Mouse (Mus musculus) testis, postnatal 10 days (tissue): ENCODE data around the gene Rps2.
"Not testable (repeated sequence)": the region's sequence is repeated elsewhere in the genome, so short reads cannot be mapped to it uniquely, and the experiment has no call there.

Experiments used
- DNase-seq: peaks from one replicate; pipeline ENCODE4 v3.0.0; 2021; ENCODE audit warnings: low spot score

The Rps2 gene

DNA sequence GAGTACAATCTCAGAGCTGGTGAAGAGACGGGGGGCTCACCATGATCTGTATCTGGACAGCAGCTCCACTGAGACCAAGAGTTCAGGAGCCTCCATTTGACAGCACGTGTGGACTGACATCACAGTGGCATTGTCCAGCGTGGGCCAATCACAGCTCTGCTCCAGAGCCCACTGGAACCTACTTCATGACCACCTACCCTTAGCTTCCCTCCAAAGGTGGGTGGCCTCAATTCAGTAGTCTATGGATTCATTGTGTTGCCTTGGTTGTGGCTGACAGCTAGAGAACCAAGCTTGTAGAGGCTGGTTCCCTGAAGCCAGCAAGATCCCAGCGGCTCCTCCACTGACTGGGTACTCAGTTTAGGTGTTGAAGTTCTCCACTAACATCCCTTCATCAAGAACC, at the start of gene Rps2, which contains the start of gene Rnf151:
Rps2 (plus strand) TSS at position 174 of the 400 bp plus-strand sequence.
Rnf151 (minus strand) TSS at position 121 of the 400 bp plus-strand sequence.
- DNase-seq: peak; percentile 40

DNA sequence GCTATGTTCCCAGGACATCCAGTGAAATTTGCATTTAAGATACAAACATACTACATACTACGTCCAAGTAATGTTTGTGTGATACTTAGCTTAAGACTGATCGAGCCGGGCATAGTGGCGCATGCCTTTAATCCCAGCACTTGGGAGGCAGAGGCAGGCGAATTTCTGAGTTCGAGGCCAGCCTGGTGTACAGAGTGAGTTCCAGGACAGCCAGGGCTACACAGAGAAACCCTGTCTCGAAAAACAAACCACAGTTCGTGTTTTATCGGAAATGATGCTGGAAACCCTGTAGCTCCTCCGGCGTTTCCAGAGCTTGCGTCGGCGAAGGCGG, 48.7 kb upstream of the Rps2 start:
- not testable (repeated sequence) for DNase-seq

DNA sequence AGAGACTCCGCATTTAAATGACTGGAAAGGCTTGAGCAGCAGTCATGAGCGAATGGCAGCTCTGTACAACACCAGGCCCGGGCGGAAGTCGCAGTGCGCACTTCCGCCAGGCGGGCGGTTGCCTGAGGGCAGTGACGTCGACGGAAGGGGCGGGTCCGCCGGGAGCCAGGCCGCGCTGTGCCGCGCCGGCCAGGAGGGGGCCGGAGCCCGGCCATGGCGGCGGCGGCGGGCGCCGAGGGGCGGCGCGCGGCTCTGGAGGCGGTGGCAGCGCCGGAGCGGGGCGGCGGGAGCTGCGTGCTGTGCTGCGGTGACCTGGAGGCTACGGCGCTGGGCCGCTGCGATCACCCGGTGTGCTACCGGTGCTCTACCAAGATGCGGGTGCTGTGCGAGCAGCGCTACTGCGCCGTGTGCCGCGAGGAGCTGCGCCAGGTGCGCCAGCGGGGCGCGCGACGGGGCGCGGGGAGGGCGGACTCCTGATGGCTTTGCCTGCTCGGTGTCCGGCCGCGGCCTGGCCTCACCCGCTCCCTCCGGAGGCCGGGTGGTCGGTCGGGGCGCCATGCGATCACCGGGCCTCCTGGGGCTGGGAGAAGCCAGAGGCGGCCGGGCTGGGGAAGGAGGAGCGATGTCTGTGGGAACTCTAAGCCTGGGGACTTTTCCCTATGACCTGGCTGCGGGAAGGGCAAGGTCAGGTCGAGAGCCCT, 48.2 kb upstream of the Rps2 start, which contains the start of gene Zfp598:
Zfp598 (plus strand) TSS at position 143 of the 701 bp plus-strand sequence.
- DNase-seq: peak; percentile 97

DNA sequence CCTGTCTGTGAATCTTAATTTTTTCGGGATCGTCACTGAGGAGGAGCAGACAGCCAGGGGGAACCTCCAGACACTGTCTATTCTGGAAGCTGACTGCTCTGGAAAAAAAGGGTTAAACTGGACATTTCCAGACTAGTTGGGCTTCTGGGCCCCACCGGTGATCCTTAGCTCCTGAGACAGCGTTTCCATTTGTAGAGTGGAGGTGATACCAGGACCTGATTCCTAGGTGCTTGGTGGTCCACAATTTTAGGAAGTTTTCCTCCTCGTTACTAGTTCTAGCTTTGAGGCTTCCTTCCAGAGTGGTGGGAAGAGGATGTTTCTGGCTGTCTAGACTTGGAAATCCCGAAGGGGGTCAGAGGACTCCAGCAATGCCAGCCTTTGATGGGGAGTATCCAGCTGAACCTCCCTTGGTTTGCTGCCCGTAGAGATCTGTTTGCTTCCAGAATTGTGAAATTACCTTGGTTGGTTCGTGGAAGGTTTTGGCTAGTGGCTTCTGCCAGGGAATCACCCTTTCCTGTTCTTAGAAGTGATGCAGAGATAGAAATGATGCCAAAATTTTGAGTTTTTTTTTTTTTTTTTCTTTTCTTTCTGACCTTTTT, 47.6 kb upstream of the Rps2 start:
- no peak for DNase-seq

DNA sequence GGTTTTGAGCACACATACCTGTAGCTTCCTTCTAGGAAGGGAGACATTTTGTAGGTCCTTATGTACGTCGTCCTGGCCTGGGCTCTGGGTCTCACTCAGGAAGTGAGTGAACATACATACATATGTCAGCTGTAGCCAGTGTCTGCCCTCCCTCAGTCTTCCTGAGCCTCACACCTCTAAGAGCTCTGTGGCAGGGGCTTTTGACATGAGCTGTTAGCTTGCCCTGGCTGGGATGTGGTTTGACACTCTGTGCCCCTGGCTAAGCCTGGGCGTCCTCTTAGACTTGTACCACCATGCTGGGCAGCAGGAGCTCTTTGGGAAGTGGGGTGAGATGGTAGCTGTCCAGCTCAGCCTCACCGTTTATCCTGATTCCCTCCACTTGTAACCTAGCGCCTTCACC, 46.6 kb upstream of the Rps2 start:
- no peak for DNase-seq

DNA sequence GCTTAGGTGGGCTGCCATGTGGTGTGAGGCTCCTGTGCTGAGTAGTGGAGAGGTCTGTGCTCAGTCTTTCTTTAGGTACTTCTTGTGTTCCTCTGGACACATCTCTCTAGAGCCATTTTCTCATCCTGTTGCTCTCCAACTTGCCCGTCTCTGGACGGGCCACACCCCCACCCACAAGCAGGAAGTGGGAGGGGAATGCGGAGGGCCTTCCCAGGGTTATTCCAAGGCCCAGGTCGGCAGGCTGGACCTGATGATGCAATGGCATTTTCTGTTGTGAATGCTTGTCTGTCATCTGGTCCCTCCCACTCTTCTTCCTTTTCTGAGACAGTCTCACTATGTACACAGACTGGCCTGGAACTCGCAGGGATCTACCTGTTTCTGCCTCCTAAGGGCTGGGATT, 45.8 kb upstream of the Rps2 start:
- no peak for DNase-seq

DNA sequence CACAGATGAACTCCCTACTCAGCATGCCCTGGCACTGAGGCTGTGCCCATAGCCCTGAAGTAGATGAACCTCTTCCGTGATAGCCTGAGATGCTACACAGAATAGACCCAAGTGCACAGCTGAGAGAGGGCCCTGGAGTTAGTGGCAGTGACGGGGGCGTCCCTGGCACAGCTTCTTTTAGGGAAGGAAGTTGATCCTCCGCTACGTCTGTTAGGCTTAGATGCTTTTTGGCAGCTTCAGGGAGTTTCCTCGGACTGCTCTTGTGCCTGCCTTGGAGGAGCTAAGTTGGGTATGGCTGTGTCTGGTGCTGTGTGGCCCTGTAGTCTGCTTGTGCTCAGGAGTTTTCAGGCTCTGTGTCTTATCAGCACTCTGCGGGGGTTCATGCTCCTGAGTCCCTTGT, 43.6 kb upstream of the Rps2 start:
- DNase-seq: no peak

DNA sequence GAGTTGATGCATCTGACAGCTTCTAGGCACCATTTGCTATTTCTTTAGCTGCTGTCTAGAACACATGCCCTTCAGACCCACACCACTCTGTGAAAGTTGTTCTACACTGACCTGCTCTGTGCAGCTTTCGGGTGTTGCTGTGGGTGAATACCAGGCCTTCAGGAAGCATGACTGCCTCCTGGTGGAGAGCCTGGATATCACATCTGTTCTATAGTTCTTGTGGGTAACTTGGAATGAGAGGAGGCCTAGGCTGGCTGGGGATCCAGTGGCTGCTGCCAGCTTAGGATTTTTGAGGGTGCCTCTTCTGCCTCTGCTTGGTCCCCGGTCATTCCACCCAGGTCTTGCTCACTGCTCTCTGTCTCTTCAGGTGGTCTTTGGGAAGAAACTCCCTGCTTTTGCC, 41.7 kb upstream of the Rps2 start:
- peak; percentile 84 for DNase-seq

DNA sequence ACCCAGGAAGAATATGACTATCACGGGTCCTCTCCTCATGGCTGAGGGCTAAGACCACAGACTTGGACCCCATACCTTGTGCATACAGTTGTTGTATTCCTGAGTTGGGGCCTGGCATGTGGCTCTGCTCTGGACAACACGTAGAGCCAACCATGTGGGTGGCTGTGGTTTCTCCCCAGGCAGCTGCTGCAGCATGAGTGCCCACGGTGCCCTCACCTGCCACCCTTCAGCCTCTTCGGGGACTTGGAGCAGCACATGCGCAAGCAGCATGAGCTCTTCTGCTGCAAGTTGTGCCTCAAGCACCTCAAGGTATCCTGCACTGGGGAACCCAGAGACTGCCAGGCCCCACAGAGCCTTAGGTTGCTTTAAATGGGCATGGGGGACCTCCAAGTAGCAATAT, 41.0 kb upstream of the Rps2 start:
- DNase-seq: no peak

DNA sequence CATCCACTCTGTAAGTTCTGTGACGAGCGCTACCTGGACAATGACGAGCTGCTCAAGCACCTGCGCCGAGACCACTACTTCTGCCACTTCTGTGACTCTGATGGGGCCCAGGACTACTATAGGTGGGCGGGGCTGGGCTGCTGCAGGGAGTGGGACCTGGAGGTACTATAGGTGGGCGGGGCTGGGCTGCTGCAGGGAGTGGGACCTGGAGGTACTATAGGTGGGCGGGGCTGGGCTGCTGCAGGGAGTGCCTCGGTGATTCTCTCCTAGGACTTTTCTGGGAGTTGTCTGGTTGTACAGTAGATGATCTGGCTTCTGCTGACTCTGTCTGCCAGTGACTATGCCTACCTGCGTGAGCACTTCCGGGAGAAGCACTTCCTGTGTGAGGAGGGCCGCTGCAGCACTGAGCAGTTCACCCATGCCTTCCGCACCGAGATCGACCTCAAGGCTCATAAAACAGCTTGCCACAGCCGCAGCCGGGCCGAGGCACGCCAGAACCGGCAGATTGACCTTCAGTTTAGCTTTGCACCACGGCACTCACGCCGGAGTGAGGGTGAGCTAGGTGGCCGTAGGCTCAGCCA, 40.3 kb upstream of the Rps2 start:
- DNase-seq: no peak

DNA sequence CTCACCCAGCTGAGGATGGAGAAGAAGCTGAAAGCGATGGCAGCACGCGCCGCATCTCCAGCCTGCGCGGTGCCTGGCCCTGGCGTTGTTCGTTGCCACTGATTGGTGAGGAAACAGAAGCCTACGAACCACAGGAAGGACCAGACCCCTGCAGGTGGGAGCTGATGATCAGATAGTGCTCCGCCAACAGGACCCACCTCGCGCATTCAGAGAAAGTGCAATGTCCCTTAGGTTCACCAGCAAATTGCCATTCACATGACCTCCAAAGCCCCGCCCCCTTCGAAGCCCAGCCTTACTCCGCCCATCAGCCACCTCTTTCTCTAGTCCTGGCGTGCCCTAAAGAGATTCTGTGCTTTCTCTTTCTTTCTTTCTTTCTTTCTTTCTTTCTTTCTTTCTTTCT, 31.4 kb upstream of the Rps2 start:
- peak; percentile 77 for DNase-seq

DNA sequence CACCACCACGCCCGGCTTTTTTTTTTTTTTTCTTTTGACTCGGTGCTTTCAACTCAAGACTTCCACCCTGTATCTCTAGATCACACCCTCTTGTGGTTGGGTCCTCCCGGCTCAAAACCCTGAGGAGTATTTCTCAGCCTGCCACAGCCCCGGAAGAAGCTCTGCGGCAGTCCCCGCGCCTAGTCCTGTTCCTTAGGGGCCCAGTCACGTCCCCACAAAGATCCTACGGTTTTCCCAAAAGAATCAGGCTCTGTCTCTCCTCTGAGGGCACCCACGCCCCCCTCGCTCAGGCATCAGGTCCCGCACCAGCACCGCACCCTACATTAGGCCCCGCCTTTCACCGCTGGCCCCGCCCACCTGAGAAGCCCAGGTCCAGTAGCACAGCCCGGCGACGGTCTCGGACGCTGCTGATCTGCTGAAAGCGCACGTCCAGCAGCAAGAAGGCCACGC, 30.7 kb upstream of the Rps2 start:
- DNase-seq: peak; percentile 82

DNA sequence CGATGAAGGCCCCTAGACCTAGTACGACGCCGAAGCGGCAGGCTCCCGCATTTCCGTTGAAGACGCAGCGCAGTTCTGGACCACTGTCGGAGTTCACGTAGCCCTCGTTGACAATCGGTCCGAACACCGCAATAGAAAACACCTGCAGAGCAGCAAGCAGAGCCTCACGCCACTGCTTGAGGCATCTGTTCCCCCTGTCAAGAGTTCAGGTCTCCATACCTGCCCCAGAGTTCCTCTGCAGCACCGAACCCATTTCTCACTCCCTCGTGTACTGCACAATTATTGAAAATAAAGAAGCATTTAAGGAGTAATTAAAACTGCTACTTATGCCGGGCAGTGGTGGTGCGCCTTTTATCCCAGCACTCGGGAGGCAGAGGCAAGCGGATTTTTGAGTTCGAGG, 30.3 kb upstream of the Rps2 start:
- no peak for DNase-seq

DNA sequence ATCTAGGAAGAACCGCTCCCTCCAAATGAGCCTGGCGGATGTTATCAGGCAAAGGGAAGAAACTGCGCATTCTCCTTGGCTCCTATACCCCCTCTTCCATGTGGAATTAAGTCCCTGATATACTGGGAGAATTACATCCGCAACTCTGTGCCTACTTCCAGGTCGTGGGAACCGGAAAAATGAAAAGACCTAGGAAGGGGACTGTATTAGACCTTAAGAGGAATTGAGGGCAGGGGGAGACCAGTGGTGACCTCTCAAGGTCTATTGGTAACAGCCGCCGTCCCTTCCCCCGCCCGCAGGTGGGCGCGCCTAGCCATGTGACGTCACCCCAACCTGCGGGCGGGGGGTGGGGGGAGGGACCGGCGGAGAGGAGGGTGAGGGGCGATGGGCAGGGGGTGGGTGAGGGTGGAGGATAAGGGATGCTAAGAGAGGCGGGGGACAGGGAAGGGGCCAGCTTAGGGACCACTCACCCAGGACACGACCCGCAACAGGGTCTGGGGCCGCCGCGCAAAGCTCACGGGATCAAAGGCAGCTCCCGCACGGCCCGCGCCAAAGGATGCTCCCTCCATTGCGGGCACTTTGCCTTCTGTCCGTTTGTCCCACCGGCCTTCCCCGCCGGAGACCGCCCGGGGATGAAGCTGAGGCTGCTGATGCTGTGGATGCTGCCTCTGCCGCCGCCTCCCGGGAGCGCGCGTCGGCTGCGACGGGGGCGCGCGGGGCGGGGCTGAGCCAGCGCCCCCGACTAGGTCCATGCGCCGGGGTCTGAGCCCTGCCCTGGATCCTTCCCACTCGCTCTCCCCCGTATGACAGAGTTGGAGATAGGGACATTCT, 28.4 kb upstream of the Rps2 start, which contains the start of gene Syngr3:
Syngr3 (minus strand) TSS at position 705 of the 831 bp plus-strand sequence.
- no peak for DNase-seq

DNA sequence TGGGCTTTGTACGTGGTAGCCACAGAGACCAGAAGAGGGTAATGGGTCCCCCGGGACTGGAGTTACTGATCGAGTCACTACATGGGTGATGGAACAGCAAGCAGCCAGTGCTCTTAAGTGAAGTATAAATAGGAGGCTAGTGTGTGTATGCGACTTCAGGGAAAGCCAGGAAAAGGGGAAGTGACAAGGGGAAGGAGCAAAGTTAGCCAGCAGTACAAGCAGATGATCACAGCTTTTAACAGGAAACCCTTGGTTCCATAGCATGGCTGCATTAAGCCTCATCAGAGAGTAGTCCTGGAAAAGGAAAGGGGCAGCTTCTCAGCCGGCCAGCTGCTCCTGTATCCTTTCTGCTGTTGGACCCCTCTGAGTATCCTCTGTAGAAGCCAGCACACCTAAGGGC, 25.5 kb upstream of the Rps2 start:
- DNase-seq: no peak

DNA sequence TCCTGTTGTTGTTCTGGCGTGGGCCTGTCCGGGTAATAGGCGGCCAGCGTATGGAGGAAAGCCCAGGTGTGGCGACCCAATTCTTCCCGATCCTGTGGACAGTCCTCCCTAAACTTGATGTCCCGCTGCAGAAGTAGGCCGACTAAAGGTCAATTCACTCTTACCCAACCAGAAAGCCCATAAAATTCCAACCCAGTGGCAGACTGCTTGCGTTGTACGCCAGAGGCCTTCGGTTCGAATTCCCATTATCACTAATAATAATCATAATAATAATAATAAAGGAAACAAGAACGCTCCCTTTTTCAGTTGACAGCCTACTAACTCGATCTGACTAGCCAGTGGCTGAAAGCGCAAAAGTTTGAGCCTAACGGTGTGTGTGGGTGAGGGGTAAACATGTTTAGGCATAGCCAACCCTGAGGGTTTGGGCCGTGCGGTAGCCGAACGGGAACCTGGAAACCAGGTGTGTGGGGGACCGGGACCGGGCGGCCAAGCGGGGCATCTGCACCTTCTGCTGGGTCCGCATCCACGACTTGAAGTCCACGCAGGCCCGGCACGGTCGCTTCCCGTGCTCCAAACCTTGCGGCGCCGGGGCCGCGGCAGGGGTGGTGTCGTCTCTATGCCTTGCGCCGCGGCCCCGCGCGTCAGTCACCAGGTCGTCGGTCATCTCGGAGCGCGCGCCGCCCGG, 22.4 kb upstream of the Rps2 start:
- no peak for DNase-seq

DNA sequence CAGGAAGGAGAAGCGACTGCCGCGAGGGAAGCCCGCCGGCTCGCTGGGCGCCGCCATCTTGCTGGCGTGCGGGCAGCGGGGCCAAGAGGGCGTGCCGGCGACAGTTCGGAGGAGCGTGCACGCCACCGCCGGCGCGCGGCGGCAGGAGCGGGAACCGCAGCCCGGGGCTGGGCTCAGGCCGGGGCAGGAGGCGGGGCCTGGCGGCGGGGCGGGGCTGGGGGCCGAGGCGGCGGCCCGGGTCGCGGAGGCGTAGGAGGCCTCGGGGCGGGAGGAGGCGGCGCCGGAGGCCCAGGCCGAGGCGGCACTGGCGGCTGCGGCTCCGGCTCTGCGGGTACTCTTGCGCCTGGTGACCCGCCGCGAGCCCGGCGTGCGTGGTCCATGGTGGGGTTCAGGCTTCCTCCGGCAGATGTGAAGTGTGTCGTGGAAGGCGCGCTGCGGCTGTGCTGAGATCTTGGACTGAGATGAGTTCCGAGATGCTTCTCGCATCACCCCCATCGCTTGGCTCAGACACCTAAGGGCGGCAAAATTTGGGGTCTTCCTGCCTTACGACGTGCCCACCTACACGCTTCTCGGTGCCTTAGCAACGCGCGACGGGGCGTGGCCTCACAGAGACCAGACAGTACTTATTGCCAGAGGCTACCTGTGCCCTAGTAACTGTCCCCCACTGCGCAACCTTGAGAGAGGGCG, 21.8 kb upstream of the Rps2 start, which contains the start of the genes Gfer and Noxo1:
Gfer (minus strand) TSS at position 146 of the 687 bp plus-strand sequence.
Noxo1 (plus strand) TSS at position 224 of the 687 bp plus-strand sequence.
- DNase-seq: peak; percentile 95

DNA sequence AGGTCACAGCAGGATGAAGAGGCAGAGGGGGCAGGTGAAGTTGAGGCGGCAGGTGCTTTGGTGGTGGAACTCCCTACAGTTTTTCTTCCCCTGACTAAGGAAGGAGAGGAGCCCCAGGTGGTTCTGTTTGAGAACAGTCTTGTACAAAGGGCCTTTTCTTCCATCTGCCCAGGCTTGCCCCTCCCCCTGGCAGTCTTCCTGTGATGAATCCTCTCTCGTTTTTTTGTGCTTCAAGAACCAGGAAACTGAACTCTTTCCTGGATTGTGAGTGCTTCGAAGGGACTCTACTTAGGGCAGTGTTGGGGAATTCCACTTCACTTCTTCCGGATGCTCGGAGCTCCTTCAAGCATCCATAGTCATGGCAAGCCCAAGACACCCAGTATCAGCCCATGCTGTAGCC, 19.9 kb upstream of the Rps2 start:
- DNase-seq: peak; percentile 59

DNA sequence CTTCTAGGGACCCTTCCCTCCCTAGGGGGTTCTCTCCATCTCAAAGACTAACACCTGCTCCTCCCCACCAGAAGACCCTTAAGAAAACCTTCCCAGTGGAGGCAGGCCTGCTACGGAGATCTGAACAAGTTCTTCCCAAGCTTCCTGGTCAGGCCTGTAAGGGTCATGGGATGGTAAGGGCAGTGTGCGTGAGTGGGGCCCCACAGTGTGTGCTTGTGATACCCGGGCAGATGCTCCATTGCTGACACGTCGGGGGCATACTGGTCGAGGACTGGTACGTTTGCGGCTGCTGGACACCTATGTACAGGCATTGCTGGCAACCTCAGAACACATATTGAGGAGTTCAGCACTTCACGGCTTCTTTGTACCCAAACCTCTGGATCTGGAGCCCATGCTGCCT, 19.2 kb upstream of the Rps2 start:
- DNase-seq: peak; percentile 37

DNA sequence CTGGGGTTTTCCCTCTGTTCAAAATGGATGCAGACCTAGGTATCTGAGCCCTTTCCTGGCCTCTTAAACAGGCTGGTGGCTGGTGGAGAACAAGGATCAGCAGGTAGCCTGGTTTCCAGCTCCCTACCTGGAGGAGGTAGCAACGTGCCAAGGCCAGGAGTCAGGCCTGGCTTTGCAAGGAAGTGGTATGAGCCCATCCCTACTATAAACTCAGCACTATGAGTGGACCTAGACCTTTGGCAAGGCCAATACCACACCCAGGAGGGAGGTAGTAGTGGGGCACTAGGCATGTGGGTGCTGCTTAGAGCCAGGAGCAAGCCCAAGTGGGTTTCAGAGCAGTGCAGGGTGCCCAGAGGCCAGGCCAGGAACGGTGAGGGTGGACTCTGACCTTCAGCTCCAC, 18.4 kb upstream of the Rps2 start:
- no peak for DNase-seq

DNA sequence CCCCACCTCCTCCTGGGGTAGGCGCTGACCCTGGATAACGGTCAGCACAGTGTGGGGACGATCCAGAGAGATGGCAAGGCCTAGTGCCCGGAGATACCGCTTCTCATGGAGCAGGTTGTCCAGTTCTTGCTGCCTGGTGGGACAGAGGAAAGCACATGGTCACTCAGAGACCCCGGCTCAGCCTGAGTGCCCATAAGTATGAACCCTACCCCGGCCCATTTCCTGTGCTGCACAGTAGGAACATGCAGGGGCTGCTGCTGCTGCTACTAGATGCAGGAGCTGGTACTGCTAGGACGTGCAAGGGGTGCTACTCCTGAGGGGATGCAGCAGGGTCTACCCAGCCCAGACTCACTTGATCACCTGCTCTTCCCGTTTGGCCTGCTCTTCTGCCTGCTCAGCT, 16.7 kb upstream of the Rps2 start:
- DNase-seq: peak; percentile 32
